Mouse (Mus musculus) brain, embryonic 14.5 days (tissue): ENCODE data around the gene Rhag.

Experiments used
- CTCF ChIP-seq: fragments of 200-500 bp; IDR thresholded peaks from 2 replicates; pipeline ENCODE4 v1.5.1; 2012; ENCODE audit warnings: inconsistent platforms, mild to moderate bottlenecking, moderate library complexity, borderline replicate concordance; ENCODE audit not compliant: insufficient read depth, insufficient read length; ENCODE audit errors: extremely low read depth
- POLR2A ChIP-seq: fragments of 200-500 bp; IDR thresholded peaks from 2 replicates; pipeline ENCODE4 v1.6.1; 2012; ENCODE audit warnings: mild to moderate bottlenecking, inconsistent platforms, borderline replicate concordance; ENCODE audit not compliant: poor library complexity, insufficient read depth, insufficient read length, severe bottlenecking; ENCODE audit errors: extremely low read depth

DNA sequence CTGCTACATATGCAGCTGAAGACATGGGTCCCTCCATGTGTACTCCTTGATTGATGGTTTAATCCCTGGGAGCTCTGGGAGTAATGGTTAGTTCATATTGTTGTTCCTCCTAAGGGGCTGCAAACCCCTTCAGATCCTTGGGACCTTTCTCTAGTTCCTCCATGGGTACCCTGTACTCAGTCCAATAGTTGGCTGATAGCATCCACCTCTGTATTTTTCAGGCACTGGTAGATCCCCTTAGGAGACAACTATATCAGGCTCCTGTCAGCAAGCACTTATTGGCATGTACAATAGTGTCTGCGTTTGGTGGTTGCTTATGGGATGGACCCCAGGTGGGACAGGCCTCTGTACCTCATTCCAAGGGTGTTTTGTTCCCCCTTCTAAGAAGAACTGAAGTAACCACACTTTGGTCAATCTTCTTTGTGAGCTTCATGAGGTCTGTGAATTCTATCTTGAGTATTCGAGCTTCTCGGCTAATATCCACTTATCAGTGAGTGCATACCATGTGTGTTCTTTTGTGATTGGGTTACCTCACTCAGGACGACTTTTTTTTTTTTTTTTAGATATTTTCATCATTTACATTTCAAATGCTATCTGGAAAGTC lies 6.5 kb downstream of the Rhag start:
- no peak for TF ChIP-seq POLR2A
- TF ChIP-seq CTCF: no peak
